Mouse (Mus musculus) left cerebral cortex, postnatal 4 days (tissue): Measurements from ENCODE around the gene Trak1. TPM values are rescaled to one million over a fixed set of nuclear protein-coding genes. Genes with fewer than 3 reads are reported as not detected.

Experiments used
- DNase-seq: peaks from one replicate; pipeline ENCODE4 v3.0.0-alpha.2; 2022
- intact Hi-C: fragments of 180-260 bp; cut with DNase I; formaldehyde crosslinking; loops from one replicate; pipeline ENCODE4 v1.15.1; 2025
- total RNA-seq, 2 experiments: library from RNA; stranded (reverse); gene quantifications; 2 replicates each; pipeline ENCODE4 v1.2.3; 2021

The Trak1 gene
- total RNA-seq, 2 experiments from 2014 or later: 208 to 215 TPM

GRCm38 (mm10) chr9:121511911-121512310 is 214.6 kb downstream of the Trak1 start:
- intact Hi-C loops: no loop called here
- DNase-seq: no peak

GRCm38 (mm10) chr9:121514462-121514861 is 217.2 kb downstream of the Trak1 start:
- no peak for DNase-seq
- intact Hi-C loops: no loop called here

GRCm38 (mm10) chr9:121520047-121520446 is 222.7 kb downstream of the Trak1 start:
- intact Hi-C loops: no loop called here
- no peak for DNase-seq

Other genes starting within 250 kb of the Trak1 start
- 1 to 10 TPM; 7.9 to 8.0 TPM for gene Ulk4, start 20.3 kb upstream of the Trak1 start, total RNA-seq
- gene Cck, start 198.2 kb downstream of the Trak1 start, total RNA-seq: 100 to 1,000 TPM; 175 to 187 TPM